Mouse (Mus musculus) hindbrain, embryonic 16.5 days (tissue): ENCODE results near the gene Phf19. TPM values are rescaled to one million over a fixed set of nuclear protein-coding genes. Genes with fewer than 3 reads are reported as not detected.

Experiments
- ATAC-seq: fragments of 200-750 bp; cut with Nextera tagmentation; 2 replicates; pipeline ENCODE4 v1.8.0; 2017; ENCODE audit warnings: moderate TSS enrichment, moderate library complexity
- H3K27ac ChIP-seq: fragments of 300-500 bp; sonication (generic); 2 replicates; pipeline ENCODE4 v1.5.1; 2014; ENCODE audit warnings: low read depth, mild to moderate bottlenecking, control low read depth, low read length, moderate library complexity
- H3K27me3 ChIP-seq: fragments of 300-500 bp; sonication (generic); replicated peaks from 2 replicates; pipeline ENCODE4 v1.6.1; 2014; ENCODE audit warnings: low read length; ENCODE audit not compliant: control insufficient read depth, insufficient read depth
- H3K36me3 ChIP-seq: fragments of 300-500 bp; sonication (generic); 2 replicates; pipeline ENCODE4 v1.6.1; 2014; ENCODE audit warnings: mild to moderate bottlenecking, low read length, moderate library complexity, mixed read lengths; ENCODE audit not compliant: control insufficient read depth, insufficient read depth
- H3K4me1 ChIP-seq: fragments of 300-500 bp; sonication (generic); 2 replicates; pipeline ENCODE4 v1.6.1; 2014; ENCODE audit warnings: low read depth, low read length; ENCODE audit not compliant: control insufficient read depth, insufficient read depth
- H3K4me2 ChIP-seq: fragments of 300-500 bp; sonication (generic); 2 replicates; pipeline ENCODE4 v1.6.1; 2014; ENCODE audit warnings: mild to moderate bottlenecking, low read length, control low read depth, moderate library complexity
- H3K4me3 ChIP-seq: fragments of 300-500 bp; sonication (generic); 2 replicates; pipeline ENCODE4 v1.5.1; 2014; ENCODE audit warnings: mild to moderate bottlenecking, low read length, control low read depth, moderate library complexity
- H3K9ac ChIP-seq: fragments of 300-500 bp; sonication (generic); 2 replicates; pipeline ENCODE4 v1.6.1; 2014; ENCODE audit warnings: low read depth, mild to moderate bottlenecking, control low read depth, low read length, moderate library complexity
- H3K9me3 ChIP-seq: fragments of 300-500 bp; sonication (generic); 2 replicates; pipeline ENCODE4 v1.6.1; 2014; ENCODE audit warnings: mild to moderate bottlenecking, low read length, moderate library complexity; ENCODE audit not compliant: control insufficient read depth
- WGBS: fragments of 180-500 bp; shearing (Covaris S2); extraction: QIAGEN DNeasy Blood & Tissue Kit; methylation state at CpG from one replicate; pipeline ENCODE4 v1.1.7; 2014; 5-methylcytosine and 5-hydroxymethylcytosine counted together
- polyA plus RNA-seq: library from polyadenylated mRNA; unstranded; fragments of >200 nt; fragmentation: Nextera tagmentation; extraction: Ambion mirVana; gene quantifications from 2 replicates; pipeline ENCODE4 v1.2.1, GENCODE M21; 2015

The Phf19 gene
- polyA plus RNA-seq, 1 experiment from 2014 or later, result 2.2 TPM

- Histone ChIP-seq H3K36me3 (no peaks in the 10 kb centered on the region), H3K27me3 (no peaks in the 10 kb centered on the region), H3K4me2 (no peak overlapping the region), H3K9me3 (no peaks in the 10 kb centered on the region), H3K27ac (no peak overlapping the region), H3K4me3 (no peak overlapping the region), H3K9ac (no peak overlapping the region), H3K4me1 (peaks cover 2% of the 10 kb centered on the region; the same call in 1 of the 2 replicates)
- no peak for ATAC-seq
- 78% methylated on average over 1 of the region's 1 CpGs for WGBS
These were observed 43.6 kb upstream of the Phf19 start for GRCm38 (mm10) chr2:34957405-34957804.

- no peak overlapping the region for H3K4me2 ChIP-seq
- H3K9ac ChIP-seq, result no peak overlapping the region
- no peaks in the 10 kb centered on the region for H3K9me3 ChIP-seq
- WGBS, result 68% methylated on average over 5 of the region's 5 CpGs
- H3K36me3 ChIP-seq, result no peaks in the 10 kb centered on the region
- no peak overlapping the region for H3K4me3 ChIP-seq
- no peak overlapping the region for H3K27ac ChIP-seq
- ATAC-seq, result no peak
- H3K4me1 ChIP-seq, result peaks cover 2% of the 10 kb centered on the region; the same call in 1 of the 2 replicates
- H3K27me3 ChIP-seq, result no peaks in the 10 kb centered on the region
These were observed 43.1 kb upstream of the Phf19 start for GRCm38 (mm10) chr2:34956941-34957340.

DNA sequence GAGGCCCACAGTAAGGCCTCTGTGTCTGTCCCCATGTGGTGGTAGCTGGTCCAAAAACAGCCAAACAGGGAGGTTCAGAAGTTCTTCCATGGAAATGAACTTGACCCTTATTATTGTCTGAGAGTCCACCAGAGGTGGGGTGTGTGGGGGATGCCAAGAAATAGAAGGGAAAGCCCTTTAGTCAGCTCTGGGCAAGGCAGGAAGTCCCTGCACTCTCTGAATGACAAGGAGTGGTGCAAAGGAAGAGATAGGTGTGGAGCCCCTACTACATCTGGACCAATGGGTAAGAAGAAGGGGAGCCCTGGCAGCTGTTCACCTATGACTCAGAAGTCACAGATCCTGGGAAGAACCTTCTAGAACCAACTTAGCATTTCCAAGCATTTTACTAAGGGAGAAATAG lies 40.5 kb upstream of the Phf19 start:
- Histone ChIP-seq H3K4me1 (no peaks in the 10 kb centered on the region), H3K27ac (no peak overlapping the region), H3K9me3 (no peaks in the 10 kb centered on the region), H3K27me3 (no peaks in the 10 kb centered on the region), H3K4me2 (no peak overlapping the region), H3K4me3 (no peak overlapping the region), H3K9ac (no peak overlapping the region), H3K36me3 (no peaks in the 10 kb centered on the region)
- ATAC-seq, result no peak

DNA sequence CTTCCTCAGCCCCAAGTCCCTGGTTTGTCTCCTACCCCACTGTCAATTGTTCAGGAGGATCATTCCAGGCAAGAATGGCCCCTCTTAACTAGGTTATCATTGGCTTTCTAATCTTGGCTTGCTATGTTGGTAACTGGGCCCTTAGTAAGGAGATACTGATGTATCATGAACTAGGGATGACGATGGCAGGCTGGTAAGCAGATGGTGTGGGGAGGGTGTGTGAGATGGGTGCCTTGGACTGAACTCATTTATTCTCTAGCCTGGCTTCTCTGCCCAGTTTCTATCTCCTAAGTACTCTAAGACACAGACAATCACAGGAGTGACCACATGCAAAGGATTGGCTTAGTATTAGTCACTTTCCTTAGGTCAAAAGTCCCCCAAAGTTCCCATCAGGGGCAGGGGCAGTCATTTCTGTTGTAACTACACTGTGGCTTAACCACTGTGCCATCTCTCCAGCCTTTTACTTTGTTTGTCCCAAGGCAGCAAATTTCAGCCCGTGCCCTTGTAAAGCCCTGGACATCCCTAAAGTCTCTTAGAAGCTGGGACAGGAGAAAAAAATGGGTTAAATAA lies 39.8 kb upstream of the Phf19 start:
- H3K27ac ChIP-seq, result no peak overlapping the region
- no peak overlapping the region for H3K4me2 ChIP-seq
- H3K27me3 ChIP-seq, result no peaks in the 10 kb centered on the region
- H3K9me3 ChIP-seq, result no peaks in the 10 kb centered on the region
- H3K9ac ChIP-seq, result no peak overlapping the region
- 88% methylated on average over 2 of the region's 2 CpGs for WGBS
- H3K4me1 ChIP-seq, result no peaks in the 10 kb centered on the region
- ATAC-seq, result no peak
- H3K36me3 ChIP-seq, result no peaks in the 10 kb centered on the region
- H3K4me3 ChIP-seq, result no peak overlapping the region

- no peak for ATAC-seq
- H3K27me3 ChIP-seq, result no peaks in the 10 kb centered on the region
- no peaks in the 10 kb centered on the region for H3K36me3 ChIP-seq
- H3K27ac ChIP-seq, result no peak overlapping the region
- no peaks in the 10 kb centered on the region for H3K4me1 ChIP-seq
- no peak overlapping the region for H3K4me3 ChIP-seq
- no peak overlapping the region for H3K9ac ChIP-seq
- H3K9me3 ChIP-seq, result no peaks in the 10 kb centered on the region
- no peak overlapping the region for H3K4me2 ChIP-seq
- 76% methylated on average over 4 of the region's 4 CpGs for WGBS
These were observed 39.2 kb upstream of the Phf19 start for GRCm38 (mm10) chr2:34953018-34953417.

GRCm38 (mm10) chr2:34951469-34951868 lies 37.6 kb upstream of the Phf19 start:
- Histone ChIP-seq H3K4me2 (no peak overlapping the region), H3K36me3 (no peaks in the 10 kb centered on the region), H3K9ac (no peak overlapping the region), H3K27ac (no peak overlapping the region), H3K9me3 (no peaks in the 10 kb centered on the region), H3K4me1 (no peaks in the 10 kb centered on the region), H3K27me3 (no peaks in the 10 kb centered on the region), H3K4me3 (no peak overlapping the region)
- ATAC-seq, result no peak

DNA sequence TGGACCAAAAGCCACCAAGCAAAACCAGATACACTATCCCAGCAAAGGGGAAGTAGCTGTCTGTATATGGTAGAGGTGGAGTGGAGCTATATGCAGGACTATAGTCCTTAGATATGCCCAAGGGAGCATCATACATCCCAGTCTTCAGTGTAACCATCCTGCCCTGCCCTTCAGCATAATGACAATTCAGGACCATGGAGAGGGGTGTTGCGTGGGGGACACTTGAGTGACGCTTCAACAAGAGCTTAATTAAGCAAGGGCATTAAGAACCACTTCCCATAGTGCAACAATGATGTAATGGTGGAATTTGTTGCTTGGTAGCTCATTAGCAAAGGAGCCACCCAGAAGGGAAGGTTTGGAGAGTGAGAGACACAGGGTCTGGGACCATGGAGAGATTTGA lies 34.8 kb upstream of the Phf19 start:
- no peaks in the 10 kb centered on the region for H3K36me3 ChIP-seq
- H3K9me3 ChIP-seq, result no peaks in the 10 kb centered on the region
- no peak overlapping the region for H3K27ac ChIP-seq
- ATAC-seq, result no peak
- no peak overlapping the region for H3K4me2 ChIP-seq
- 45% methylated on average over 2 of the region's 2 CpGs for WGBS
- H3K9ac ChIP-seq, result no peak overlapping the region
- no peaks in the 10 kb centered on the region for H3K4me1 ChIP-seq
- no peaks in the 10 kb centered on the region for H3K27me3 ChIP-seq
- H3K4me3 ChIP-seq, result no peak overlapping the region

- 35% methylated on average over 4 of the region's 4 CpGs for WGBS
- ATAC-seq, result no peak
- H3K4me1 ChIP-seq, result no peaks in the 10 kb centered on the region
These were observed 32.2 kb upstream of the Phf19 start for GRCm38 (mm10) chr2:34946046-34946445.

GRCm38 (mm10) chr2:34945580-34945979 lies 31.8 kb upstream of the Phf19 start:
- no peaks in the 10 kb centered on the region for H3K36me3 ChIP-seq

More at GRCm38 (mm10) chr2:34946046-34946445, 32.2 kb upstream of the Phf19 start:
- Histone ChIP-seq H3K36me3 (no peaks in the 10 kb centered on the region), H3K9me3 (no peaks in the 10 kb centered on the region), H3K9ac (no peak overlapping the region), H3K4me3 (no peak overlapping the region), H3K27me3 (no peaks in the 10 kb centered on the region), H3K4me2 (no peak overlapping the region), H3K27ac (no peak overlapping the region)

DNA sequence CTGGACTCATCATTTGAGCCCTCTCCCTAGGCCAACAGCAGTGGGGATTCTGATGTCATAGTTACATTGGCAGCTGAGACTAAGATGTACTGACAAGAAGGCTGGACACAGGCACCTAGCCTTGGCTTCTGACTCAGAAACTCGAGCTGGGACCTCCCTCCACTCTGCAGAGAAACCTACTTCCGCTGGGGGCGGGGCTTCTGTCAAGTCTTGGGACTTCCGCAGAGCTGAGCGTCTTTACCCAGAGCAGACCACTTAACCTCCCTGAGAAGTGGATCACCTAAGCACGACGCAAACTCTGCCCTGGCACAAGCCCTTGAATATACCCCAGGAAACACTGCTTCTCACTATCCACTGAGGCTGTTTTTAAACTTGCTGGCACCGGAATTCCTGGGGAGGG lies 30.9 kb upstream of the Phf19 start:
- Histone ChIP-seq H3K27me3 (no peaks in the 10 kb centered on the region), H3K9ac (no peak overlapping the region), H3K36me3 (no peaks in the 10 kb centered on the region), H3K9me3 (no peaks in the 10 kb centered on the region), H3K27ac (no peak overlapping the region), H3K4me3 (no peak overlapping the region), H3K4me1 (no peaks in the 10 kb centered on the region), H3K4me2 (no peak overlapping the region)
- no peak for ATAC-seq
- WGBS, result 33% methylated on average over 8 of the region's 8 CpGs

More at GRCm38 (mm10) chr2:34945580-34945979, 31.8 kb upstream of the Phf19 start:
- Histone ChIP-seq H3K9ac (no peak overlapping the region), H3K9me3 (no peaks in the 10 kb centered on the region), H3K4me3 (no peak overlapping the region), H3K27me3 (no peaks in the 10 kb centered on the region), H3K4me2 (no peak overlapping the region), H3K27ac (no peak overlapping the region), H3K4me1 (no peaks in the 10 kb centered on the region)
- ATAC-seq, result no peak
- 83% methylated on average over 4 of the region's 4 CpGs for WGBS
